Mouse (Mus musculus) right cerebral cortex, postnatal 14 days (tissue): ENCODE measurements around the gene Borcs5.
"Not testable (repeated sequence)": the region's sequence is repeated elsewhere in the genome, so short reads cannot be mapped to it uniquely, and the experiment has no call there.

Source experiments
- DNase-seq: peaks from one replicate; pipeline ENCODE4 v3.0.0; 2022

The Borcs5 gene

DNA sequence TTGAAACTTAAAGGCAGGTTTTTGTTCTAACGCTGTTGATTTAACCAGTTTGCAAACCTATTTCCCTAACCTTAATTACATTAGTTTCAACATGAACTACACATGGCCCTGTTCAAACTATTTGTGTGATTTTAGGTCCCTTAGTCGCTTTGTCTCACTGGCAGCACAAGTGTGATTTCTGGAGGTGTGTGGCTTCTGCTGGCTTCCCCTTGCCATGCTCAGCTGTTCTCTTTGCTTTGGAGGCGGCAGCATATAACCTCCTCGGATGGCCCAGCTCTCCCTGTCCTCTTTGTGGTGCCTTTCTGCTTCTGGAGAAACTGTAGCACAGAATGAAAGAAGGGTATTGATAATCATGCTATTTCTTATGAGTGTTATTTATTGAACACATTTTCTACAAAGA is 38.2 kb downstream of the Borcs5 start:
- DNase-seq = no peak

DNA sequence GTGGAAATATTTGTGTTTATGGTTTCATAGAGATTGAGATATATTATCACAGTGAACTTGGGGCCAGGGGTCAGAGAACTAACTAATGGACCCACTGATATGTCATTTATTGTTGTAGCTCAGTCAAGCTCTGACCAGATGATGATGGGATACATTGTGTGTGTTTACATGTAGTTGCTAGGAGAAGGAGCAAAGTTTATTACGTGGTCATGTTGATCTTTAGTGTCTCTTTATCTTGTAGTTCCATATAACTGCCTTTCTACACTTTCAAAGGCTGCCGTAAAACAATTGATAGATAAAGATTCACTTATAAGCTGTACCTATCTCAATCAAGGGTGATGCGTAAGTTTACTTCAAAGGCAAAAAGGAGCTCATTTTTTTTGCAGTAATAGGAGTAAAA is 38.7 kb downstream of the Borcs5 start:
- DNase-seq = no peak

DNA sequence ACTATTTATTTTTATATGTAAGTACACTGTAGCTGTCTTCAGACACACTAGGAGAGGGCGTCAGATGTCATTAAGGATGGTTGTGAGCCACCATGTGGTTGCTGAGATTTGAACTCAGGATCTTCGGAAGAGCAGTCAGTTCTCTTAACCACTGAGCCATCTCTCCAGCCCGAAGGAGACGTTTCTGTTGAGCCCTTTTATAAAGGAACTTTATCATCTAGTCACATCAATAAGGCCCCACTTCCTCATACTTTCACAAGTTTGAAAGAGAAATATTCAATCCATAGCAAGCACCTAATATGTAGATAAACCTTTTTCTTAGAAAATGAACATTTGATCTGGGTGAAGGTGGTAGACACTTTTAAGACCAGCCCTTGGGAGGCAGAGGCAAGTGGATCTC is 40.0 kb downstream of the Borcs5 start:
- DNase-seq = not testable (repeated sequence)

DNA sequence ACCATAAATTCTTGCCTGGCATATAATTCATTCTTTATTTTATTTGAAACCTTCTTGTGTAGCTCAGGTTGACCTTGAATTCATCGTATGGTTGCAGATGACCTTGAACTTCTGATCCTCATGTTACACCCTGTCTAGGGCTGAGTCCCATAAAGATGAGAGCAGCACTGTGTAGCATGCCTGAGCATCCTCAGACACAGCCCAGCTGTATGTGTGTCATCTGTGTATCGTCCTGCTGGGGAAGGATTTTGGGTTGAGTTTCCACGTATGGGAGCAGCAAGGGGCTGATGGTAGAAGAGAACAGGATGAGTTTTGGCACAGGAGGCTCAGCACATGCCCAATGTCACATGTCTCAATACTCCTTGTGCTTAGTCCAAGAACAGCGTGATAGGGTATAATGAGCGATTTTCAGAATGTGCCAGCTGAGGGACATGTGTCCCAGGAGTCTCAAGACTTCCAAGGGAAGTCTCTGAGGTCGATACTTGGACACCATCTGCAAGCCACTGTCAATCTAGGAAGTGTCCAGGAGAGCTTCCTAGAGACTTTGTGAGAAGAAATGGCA is 45.1 kb downstream of the Borcs5 start:
- no peak for DNase-seq

DNA sequence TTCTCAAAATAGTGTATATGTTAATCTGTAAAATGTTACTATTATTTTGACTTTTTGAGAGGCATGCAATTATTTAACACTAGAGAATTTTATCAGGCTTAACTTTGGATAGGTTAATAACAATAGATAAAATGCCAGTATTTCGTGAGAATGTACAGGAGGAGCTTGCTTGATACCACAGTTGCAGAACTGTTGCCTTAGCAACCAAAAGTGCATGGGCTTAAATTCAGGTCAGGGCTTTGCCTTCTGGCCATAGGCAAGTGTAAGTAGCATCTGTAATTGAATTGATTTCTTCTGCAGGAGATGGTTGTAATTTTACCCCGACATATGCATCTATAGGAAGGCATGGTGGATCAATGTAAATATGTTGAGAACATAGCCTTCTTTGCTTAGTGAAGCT is 45.7 kb downstream of the Borcs5 start:
- DNase-seq = no peak

DNA sequence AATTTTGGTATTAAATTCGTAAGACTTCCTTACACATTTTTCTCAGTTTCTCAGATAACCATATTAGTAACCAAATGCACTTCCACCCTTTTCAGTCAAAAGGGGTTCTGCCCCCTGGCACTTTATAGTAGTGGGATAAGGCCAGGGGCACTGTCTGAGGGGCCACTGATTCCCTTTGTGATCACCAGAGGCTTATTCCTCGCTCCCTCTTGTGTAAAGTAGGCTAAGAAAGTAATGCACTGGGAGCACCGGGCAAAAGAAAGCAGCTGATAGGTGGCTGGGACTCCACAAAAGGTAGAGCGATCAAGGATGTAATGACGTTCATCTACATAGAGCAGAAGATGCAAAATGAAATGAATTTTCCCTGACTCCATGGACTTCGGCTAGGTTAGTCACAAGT is 46.2 kb downstream of the Borcs5 start:
- DNase-seq = no peak

GRCm38 (mm10) chr6:134694498-134694897 is 55.2 kb downstream of the Borcs5 start:
- no peak for DNase-seq

DNA sequence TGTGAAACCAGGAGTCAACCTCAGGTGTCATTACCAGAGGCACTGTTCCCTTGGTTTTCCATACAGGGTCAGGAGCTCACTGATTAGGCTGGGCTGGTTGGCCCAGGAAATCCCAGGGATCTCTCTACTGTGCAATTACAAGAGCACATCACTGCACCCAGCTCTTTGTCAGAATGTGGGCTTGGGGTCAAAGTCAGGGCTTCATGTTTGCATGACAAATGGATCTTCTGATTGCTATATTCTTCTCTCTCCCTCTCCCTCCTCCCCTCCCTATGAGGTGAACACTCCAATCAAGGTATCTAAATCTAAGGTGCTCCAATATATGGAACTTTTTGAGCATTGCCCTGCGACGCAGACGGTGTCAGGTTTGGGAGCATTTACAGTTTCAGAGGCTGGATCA is 55.7 kb downstream of the Borcs5 start:
- DNase-seq = no peak

GRCm38 (mm10) chr6:134695625-134696024 is 56.3 kb downstream of the Borcs5 start:
- DNase-seq = no peak

DNA sequence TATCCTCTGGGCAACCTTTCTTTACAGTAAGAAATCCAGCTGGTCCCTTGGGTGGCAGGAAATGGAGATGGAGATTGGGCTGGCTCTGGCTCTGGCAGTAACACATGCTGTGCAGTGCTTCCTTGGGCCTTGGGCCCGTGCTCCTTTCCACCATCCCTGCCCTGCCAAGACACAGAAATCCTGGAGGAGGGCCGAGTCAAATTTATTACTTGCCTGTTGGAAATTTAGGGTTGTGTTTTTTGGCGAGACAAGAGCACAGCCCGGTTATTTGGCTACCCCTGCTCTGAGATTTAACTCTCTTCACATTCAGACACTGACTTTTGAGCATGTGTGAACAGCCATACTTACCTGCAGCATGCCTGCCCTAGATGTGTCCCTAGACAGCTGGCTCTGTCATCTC is 56.8 kb downstream of the Borcs5 start:
- DNase-seq = no peak

DNA sequence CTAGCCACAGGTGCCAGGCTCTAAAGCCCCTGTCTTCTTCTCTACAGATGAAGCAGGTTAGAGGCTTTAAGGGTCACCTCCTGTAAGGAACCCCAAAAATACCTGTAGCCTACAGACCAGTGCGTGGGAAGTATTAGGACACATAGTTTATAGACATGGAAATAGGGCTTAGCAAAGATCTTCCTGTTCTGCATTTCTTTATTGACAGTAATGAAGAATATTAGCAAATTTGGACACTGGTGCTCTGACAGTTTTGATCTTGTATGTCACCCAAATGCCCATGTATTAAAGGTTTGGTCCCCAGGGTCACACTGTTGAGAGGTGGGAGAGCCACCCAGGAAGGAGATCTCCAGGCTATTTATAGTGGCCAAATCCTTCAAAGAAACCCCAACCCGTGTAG is 57.2 kb downstream of the Borcs5 start:
- DNase-seq = no peak

DNA sequence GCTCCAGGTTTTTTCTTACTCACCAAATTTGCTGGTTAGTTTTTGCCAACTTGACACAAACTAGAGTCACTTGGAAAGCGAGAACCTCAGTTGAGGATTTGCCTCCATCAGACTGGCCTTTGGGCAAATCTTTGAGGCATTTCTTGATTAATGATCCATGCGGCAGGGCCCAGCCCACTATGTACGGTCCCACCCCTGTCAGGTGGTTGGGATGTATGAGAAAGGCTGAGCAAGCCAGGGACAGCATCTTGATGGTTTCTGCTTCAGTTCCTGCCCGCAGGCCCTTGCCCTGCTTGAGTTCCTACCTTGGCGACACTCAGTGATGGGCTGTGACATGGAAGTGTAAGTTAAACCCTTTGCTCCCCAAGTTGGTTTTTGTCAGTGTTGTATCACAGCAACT is 58.9 kb downstream of the Borcs5 start:
- no peak for DNase-seq

DNA sequence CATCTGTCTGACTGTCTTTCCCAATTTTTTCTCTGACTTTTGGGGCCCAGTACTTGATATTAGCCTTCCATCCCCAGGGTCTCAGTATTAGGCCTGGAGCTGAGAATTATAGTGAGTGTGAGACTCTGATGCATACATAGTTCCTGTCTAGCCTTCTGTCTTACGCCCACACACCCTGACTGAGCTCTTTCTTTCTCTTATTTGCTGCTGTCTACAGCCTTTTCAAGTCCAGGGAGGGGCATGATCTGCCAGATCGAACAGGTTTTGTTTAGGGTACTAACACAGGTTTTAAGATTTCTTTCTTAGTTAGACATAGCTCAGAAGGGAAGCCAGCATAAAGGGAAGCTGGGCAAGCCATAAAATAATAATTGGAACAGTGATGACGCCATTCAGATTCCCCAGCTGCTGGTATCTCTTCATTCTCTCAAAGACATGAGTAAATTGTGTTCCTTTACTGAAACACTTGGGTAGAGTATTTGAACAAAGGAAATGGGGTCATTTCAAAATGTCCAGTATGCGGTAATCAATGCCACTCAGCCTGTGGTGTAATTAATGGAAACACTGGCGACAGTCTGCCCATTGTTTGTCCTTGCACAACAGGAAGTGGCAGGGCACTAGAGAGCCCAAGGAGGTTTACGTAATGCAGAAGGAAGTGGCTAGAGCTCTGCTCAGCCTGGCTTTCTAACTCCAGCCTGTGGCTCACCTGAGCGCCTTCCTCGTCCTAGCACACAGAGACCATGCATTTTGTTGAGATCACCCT is 61.3 kb downstream of the Borcs5 start:
- DNase-seq = no peak

- no peak for DNase-seq
These were observed 61.9 kb downstream of the Borcs5 start for GRCm38 (mm10) chr6:134701211-134701602.

GRCm38 (mm10) chr6:134702184-134702583 is 62.9 kb downstream of the Borcs5 start:
- DNase-seq = no peak

GRCm38 (mm10) chr6:134703053-134703690 is 63.9 kb downstream of the Borcs5 start:
- DNase-seq = no peak

- DNase-seq = no peak
These were observed 67.2 kb downstream of the Borcs5 start for GRCm38 (mm10) chr6:134706467-134706866.

- DNase-seq = no peak
These were observed 70.7 kb downstream of the Borcs5 start for GRCm38 (mm10) chr6:134710020-134710419.

DNA sequence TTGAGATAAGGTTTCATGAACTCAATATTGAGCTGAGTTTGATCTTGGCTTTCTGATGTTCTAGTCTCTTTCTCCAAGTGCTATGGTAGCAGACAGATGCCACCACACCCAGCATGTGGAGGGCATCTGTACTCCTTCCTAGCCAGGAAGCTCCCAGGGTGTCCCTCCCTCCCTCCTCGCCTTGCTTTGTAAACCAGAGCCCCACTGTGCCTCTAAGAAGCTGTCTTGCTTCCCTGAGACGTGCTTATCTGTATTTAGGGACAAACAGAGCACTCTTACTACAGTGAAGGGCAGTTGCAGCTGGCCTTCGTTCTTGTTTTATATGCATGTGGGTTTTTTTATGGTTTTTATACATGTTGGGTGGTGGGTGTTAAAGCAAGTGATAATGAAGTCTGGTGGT is 74.0 kb downstream of the Borcs5 start:
- DNase-seq = no peak

DNA sequence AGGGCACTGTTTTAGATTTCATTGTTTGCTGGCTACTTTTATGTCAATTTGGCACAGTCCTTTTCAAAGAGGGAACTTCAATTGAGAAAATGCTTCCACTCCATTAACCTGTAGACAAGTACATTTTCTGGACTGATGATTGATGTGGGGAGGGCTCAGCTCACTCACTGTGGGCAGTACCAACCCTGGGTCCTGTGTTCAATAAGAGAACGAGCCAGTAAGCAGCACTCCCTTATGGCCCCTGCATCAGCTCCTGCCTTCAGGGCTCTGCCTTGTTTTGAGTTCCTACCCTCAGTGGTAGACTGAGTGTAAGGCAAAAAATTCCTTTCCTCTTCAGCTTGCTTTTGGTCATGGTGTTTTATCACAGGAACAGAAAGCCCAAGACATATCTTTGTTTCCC is 74.6 kb downstream of the Borcs5 start:
- DNase-seq = no peak

GRCm38 (mm10) chr6:134716168-134716587 is 76.9 kb downstream of the Borcs5 start:
- no peak for DNase-seq

GRCm38 (mm10) chr6:134717886-134718667 is 78.8 kb downstream of the Borcs5 start:
- peak; percentile 29 for DNase-seq

DNA sequence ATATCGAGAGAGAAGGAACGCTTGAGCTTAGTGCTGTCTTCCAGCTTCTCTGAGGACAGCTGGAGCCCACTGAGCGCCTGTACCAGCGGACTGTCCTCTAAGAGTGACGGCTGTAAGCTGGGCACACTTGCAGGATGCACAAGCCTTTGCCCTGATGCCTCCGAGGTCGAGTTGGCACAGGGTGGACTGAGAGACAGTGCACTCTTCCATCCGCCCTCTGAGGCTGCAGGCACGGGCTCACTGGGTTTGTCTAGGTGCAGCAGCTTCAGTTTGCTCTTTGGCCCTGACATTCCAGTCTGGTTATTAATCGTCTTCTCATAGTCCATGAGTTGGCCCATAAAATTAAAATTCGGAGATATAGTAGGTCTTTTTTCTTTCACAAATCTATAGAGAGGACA is 79.4 kb downstream of the Borcs5 start:
- DNase-seq = no peak

DNA sequence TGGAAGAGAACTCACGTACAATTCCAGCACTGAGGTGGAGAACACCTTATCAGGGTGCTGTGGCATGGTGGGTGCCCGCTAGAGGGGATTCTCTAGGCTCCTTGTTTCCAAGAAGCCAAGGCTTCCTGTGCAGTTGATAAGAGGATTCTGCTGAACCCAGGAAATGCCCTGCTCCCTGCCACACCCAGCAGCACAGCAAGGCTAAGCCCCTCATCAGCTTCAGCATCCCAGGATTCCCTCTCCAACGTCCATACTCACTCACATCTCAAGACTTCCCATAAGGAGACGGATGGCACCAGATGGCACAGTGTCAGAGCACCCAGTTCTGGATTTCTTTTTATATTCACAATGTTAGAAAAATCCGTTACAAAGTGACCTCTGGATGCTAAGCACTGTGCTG is 79.8 kb downstream of the Borcs5 start:
- DNase-seq = no peak
